Mouse (Mus musculus) thymus, adult 2 months (tissue): Measurements from ENCODE around the gene Zfp369.

Source experiments
- CTCF ChIP-seq: fragments of 200-500 bp; IDR thresholded peaks from 2 replicates; pipeline ENCODE4 v1.5.1; 2012; ENCODE audit warnings: mild to moderate bottlenecking, control low read depth, low read length, moderate library complexity, borderline replicate concordance; ENCODE audit not compliant: control insufficient read depth, poor library complexity, insufficient read depth; ENCODE audit errors: extremely low read depth
- POLR2A ChIP-seq: fragments of 200-500 bp; IDR thresholded peaks from 2 replicates; pipeline ENCODE4 v1.6.1; 2012; ENCODE audit warnings: mild to moderate bottlenecking, low read length, control low read depth, moderate library complexity; ENCODE audit not compliant: control insufficient read depth, poor library complexity, insufficient read depth; ENCODE audit errors: extremely low read depth

DNA sequence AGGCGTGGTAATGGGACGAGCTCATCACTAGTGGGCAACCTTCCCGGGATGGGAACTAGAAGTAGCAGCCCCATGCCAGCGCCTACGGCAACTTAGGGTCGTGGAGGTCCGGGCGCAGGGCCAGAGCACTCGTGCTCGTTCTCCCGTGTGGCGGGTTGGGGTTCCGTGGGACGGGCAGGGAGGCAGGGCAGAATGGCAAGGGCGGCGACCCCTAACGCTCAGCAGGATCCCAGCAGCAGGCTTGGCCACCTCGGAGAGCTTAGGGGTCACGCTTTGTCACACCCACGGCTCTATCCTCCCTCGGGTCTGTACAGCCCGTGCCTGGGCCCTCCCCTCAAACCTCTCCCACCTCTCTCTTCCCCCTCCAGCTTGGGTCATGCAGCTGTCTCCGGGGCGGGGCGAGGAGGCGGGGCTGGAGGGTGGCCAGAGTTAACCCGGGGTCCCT, 32.7 kb downstream of the Zfp369 start:
- TF ChIP-seq CTCF, result no peak
- TF ChIP-seq POLR2A, result no peak
